Mouse (Mus musculus) ES-Bruce4 (cell line): ENCODE results near the gene Cbx7.
"Not testable (repeated sequence)": the region's sequence is repeated elsewhere in the genome, so short reads cannot be mapped to it uniquely, and the experiment has no call there.

Experiments used
- CTCF ChIP-seq: IDR thresholded peaks from one replicate; pipeline ENCODE4 v1.8.1; 2011; ENCODE audit warnings: low read depth, low read length
- EP300 ChIP-seq: IDR thresholded peaks from 2 replicates; pipeline ENCODE4 v1.6.1; 2011; ENCODE audit warnings: low read depth, low read length; ENCODE audit not compliant: insufficient read depth
- POLR2A ChIP-seq: IDR thresholded peaks from one replicate; pipeline ENCODE4 v1.8.1; 2011; ENCODE audit warnings: low read length; ENCODE audit not compliant: insufficient read depth

- TF ChIP-seq POLR2A, CTCF, EP300: not testable (repeated sequence)
Measured at GRCm38 (mm10) chr15:79909006-79909405, 61.9 kb downstream of the Cbx7 start.
